Mouse (Mus musculus) megakaryocyte, adult 5-6 weeks (primary cell): ENCODE data around the gene Pi4kb. TPM values are rescaled to one million over a fixed set of nuclear protein-coding genes. Genes with fewer than 3 reads are reported as not detected.
"Not testable (repeated sequence)": the region's sequence is repeated elsewhere in the genome, so short reads cannot be mapped to it uniquely, and the experiment has no call there.

Experiments
- ATAC-seq: 2 replicates; pipeline ENCODE4 v1.8.0; 2016; ENCODE audit warnings: mild to moderate bottlenecking, inconsistent platforms; ENCODE audit not compliant: poor library complexity, severe bottlenecking
- total RNA-seq, 2 experiments: library from RNA; stranded (forward) in 1 of 2; stranded (reverse) in 1 of 2; fragments of 153-499, 151-499 nt in 1 of 2; fragments of 221-1000, 200-1000 nt in 1 of 2; gene quantifications; 2 replicates each; pipeline versions ENCODE4 v1.2.3 to v1.2.4; 2015 to 2017

The Pi4kb gene
- total RNA-seq, 2 experiments from 2014 or later, result 17.9 to 22.2 TPM

DNA sequence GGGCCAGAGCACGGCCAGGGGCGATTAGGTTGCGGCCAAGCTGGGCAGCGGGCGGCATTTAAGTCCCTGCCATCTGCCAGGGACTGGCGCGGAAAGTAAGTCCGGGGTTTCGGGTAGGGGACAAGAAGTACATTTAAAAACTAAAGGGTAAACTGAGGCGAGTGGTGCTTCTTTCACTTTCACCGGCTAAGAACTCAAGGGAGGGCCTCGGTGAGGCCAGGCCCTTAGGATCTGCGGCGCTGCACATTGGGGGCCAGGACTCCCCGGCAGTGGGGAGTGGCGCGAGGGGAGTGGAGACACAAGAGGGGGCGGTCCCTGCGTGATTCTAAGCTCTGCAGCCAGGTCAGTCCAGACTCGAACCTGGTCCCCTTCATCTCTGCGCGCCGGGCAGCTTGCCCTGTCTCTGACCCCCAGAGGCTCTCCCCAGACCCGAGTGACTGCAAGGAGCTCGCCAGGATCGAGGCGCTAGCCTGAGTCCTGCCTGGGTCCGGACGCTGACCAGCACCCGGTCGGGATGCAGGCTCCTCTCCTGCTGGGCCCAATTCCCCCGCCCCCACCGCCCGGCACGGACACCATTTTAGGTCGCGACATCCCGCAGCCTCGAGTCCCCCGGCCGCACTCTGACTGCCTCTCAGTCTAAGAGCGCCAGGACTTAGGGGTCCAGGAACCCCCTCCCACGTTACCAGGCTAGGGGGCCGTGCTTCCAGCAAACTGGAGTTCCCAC, 40.1 kb downstream of the Pi4kb start:
- ATAC-seq, result 0 out of 2 replicates have a peak, but pooled peaks have one; percentile 5

DNA sequence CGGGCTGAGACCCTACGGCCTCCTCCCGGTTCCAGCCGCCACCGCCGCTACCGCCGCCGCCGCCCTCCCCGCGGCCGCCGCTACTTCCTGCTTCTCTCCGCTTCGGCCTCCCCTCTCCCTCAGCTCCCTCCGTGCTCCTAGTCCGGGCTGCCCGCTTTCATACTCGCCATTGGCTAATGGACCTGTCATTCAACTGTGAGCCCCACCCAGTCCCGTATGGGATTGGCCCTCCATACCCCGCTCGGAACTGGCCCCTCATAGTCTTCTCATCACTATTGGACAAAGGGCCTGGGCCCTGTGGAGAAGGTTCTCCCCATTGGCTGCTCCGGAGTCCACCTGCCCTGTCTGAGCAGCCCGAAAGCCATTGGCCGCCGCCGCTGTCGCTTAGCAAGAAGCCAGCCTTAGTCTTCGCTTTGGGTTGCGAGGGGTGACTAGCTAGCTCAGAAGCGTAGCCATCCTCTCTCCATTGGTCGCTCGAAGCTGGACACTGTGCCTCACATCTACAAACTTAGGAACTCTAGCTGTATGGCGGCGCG, 40.9 kb downstream of the Pi4kb start, which contains the start of gene Zfp687:
Gene Zfp687 (minus strand): TSS at position 112 of the 536 bp plus-strand sequence.
- ATAC-seq, result peak; percentile 80

DNA sequence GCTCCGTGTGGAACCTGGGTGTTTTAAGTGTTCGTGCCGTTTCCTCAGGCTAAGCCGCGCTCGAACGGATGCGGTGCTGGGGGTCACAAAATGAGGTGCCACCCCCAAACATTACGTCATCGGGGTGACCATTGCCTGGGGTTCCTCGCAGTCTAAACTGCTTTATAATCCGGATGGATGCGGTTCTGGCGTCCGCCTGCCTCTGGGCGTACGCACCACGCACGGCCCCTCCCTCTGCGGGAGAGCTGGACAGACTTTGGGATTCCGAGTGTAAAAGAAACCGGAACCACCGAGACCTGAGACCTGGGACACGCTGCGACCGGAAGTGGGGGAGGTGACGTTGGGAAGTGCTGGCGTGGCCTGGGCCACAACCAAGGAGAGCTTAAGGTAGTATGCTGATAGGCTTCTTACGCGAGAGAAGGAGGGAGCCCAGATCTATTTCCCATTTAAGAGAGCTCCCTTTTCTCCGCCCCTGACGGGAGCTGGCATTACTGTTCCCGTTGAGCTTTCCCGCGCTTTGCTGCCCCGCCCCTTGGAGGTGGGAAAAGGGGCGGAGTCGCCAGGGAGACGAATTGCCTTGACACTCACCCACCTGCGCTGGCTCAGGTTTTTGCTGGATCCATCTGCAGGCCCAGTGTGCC, 41.5 kb downstream of the Pi4kb start:
- ATAC-seq, result peak; percentile 53

DNA sequence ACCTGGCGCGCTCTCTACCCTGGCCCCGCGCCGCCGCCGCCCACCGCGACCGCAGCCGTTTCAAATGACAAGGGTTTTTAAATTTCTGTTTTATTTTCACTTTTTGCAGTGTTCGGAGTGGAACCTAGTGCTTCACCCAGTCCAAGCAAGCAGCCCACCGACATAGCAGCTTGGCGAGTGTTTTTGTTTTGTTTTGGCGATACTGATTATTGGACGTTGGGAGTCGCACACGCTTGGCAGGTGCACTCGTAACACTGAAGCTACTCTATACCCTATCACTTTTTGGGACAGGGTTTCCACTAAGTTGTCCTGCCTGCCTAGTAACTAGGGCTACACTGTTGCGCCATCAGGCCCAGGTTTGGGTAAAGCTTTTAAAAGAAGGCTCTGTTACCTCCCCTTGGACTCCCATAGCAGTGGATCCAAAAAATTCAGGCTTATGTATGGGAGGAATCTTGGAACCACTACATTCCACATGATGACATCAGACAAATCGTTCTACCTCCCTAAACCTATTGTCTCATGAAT, 42.1 kb downstream of the Pi4kb start:
- ATAC-seq, result no peak

DNA sequence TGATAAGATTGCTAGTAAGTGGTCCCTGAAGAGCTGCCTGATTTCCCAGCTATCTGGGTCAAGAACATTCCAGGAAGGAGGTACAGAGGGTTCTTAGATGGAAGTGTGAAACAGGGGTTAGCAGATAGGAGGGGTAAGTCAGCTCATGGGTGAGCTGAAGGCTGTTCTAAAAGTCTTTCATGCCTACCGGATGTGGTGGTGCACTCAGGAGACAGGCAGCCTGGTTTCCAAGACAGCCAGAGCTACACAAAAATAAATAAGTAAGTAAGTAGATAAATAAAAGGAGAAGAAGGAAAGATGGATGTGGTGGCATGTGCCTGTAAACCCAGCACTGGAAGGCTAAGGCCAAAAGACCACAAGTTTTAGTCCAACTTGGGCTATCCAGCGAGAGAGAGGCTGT, 44.2 kb downstream of the Pi4kb start:
- ATAC-seq, result no peak

DNA sequence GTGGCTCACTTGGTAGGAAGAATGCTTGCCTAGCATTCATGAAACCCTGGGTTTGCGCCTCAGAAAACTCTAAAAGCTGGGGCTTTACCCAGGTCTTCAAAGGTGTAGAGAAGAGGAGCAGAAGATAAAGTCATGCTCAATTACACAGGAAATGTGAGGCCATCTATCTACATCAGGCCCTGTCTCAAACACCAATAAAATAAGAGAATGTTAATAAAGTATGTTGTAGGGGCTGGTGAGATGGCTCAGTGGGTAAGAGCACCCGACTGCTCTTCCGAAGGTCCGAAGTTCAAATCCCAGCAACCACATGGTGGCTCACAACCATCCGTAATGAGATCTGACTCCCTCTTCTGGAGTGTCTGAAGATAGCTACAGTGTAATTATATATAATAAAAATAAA, 46.4 kb downstream of the Pi4kb start:
- ATAC-seq, result not testable (repeated sequence)

DNA sequence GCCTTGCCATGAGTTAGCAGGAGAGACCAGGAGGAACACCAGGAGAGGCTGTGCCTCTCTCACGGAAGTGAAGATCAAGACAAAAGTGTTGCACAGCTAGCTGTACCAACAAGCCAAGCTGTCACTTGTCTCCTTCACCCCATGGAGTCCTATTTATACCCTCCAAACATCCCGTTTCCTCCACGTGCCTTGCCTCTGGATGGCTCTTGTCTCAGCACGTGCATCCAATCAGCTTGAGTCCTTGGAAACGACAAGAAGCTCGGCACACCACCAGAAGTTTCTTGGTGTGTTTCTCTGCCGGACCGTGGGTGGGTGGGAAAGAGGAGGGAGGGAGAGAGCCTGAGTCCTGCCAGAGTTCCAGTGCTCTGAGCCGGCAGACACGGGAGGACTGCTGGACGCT, 50.0 kb downstream of the Pi4kb start:
- no peak for ATAC-seq

DNA sequence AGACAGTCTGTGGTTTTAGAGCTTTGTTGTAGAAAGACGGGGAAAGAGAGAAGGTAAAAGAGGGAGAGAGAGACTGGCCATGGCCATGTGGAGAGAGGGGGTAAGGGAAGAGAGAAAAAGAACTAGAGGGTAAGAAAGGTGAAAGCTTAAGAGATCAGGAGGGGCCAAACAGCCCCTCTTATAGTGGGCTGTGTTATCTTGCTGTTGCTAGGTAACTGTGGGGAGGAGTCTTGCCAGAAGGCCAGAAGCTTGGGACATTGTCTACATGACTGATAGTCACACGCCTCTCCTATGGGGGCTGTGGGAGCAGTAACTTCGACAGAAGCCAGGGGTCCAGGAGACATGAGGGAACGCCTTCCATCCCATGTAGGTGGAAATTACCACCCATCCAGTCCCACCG, 50.7 kb downstream of the Pi4kb start:
- no peak for ATAC-seq

DNA sequence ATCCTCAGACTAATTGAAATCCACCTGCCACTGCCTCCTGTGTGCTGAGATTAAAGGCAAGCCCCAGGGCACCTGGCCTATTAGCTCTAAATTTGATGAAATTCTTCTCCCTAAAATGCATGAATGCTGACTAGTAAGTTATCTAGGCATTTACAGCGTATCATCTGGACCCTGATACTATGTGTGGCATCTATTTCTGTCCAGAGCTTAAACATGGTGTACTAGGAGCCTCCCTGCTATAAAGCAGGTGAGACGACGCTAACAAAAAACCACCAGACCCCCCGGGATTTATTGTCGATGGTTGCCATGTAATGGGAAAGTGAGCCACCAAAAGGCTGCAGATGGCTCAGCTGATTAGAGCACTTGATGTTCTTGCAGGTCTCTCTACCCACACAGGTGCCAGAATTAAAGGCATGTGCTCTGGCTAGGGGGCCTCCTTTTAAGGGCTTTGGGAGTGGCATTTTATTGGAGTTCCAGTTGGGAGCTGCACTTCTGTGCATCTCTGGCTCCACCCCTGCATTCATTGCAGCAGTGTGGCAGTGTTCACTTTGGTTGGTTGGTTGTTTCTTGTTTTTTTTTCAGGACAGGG, 52.6 kb downstream of the Pi4kb start:
- ATAC-seq, result no peak

DNA sequence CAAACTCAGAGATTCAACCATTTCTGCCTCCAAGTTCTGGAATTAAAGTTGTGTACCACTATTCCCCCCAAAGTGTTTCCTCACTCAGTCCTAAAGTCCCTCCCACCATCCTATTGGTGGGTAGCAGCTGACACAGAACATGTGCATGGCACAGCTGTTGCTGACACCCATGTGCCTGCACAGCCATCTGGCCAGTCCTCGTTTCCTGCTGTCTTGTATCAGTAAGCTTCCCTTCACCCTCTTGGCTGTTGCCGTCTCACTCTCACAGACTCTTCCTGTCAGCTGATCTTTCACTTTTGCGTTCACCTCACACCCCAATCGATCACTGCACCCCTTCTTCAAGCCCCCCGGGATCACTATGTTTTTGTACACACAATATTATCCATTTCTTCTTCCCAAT, 53.2 kb downstream of the Pi4kb start:
- ATAC-seq, result no peak

DNA sequence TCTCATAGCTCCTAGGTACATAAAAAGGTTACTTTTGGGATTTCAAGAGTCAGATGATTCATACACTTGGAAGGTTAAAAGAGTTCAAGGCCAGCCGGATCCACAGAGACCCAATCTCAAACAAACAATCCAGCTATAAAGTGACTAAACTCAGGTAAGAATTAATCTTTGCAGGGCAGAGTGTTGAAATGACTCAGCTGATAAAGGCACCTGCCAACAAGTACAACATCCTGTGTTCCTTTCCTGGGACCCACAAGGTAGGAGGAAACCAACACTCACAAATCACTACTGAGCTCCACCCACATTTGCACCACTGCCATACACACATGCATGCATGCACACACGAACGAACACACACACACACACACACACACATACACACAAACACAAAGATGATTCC, 54.1 kb downstream of the Pi4kb start:
- no peak for ATAC-seq

DNA sequence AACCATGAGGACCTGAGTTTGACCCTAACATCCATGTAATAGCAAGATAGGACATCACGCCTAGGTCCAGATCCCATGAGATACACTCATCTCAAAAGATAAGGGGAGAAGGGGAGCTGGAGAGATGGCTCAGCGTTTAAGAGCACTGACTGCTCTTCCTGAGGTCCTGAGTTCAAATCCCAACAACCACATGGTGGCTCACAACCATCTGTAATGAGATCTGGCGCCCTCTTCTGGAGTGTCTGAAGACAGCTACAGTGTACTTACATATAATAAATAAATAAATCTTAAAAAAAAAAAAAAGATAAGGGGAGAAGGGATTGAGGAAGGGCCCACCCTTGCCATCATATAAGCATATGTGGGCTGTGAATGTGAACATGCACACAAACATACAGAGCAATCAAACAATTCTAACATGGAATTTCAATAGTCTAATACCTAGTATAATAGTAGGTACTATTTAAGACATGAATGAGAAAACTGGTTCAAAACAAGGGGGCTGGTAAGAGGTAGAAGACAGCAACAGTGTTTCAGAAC, 54.8 kb downstream of the Pi4kb start:
- not testable (repeated sequence) for ATAC-seq

DNA sequence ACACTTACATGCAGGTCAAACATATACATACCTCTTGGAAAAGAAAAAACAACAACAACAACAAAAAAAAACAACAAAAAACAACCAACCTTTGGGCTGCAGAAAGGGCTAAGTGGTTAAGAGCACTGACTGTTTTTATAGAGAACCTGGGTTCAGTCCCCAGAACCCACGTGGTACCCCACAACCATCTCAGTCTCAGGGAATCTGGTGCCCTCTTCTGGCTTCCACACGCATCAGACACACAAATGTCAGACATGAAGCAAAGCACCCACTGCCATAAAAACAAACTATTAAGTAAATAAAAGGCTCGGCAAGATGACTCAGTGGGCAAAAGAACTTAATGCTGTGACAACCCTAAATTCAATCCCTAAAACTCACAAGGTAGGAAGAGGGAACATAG, 55.4 kb downstream of the Pi4kb start:
- ATAC-seq, result no peak

DNA sequence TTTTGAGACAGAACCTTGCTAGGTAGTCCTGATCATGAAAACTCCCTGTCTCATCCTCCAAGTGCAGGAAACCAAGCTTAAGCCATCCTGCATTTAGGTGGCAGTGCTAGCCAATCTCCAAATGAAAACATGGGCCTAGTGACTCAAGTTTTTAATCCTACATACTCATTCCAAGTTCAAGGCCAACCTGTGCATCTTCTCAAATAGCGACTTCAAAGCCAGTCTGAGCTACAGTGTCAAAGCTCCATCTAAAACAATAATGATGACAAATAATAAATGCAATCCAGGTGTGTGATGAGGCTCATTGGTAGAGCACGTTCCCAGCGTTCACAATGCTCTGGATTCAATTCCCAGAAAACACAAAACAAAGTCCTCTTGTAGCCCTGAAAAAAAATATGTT, 67.1 kb downstream of the Pi4kb start:
- ATAC-seq, result no peak

DNA sequence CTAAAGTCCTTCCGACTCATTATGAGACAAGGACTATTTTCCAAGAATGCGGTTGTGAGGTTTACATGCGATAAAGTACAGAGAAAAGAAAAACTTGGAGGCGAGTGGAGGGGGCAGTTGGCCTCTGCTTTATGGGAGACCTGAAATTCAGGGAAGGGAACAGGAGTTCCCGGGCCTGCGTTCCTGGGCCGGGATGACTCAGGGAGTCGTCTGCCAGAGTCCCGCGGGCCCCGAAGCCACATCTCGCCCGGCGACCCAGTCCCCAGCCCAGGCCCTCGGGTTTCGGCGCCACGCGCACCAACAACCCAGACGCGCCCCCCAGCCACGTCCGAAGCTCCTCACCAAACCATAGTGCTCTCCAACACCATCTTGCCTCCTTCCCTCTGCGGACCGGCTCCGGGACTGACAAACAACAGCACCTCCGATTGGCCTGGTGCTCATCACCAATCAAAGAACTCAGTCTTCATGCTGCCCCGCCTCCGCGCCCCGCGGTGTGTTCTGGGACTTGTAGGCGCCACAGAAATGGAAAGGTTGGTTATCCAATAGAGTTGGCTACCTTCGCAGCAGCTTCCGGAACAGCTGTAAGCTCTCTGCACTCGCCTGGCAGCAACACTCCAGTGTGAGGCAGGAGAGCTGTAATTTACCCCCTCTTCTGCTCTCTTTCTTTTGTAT, 67.8 kb downstream of the Pi4kb start, which contains the start of gene Psmd4:
Gene Psmd4 (minus strand): TSS at position 449 of the 672 bp plus-strand sequence.
- peak; percentile 98 for ATAC-seq

DNA sequence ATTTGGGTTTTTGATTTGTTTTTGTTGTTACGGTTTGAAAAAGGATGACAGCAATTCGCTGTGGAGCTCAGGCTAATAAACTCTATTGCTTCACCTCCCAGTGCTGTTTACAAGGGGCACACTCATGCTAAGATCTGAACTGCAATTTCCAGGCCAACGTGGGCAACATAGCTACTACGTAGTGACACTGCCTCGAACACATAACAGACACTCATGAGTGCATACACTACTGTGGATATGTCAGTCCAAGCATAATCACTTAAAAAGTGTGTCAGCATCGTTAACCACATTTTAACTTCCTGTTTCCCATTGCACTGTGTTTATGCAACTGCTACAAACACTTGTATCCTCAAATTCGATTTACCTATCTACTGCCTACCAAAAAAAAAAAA, 68.3 kb downstream of the Pi4kb start:
- ATAC-seq, result peak; percentile 82

DNA sequence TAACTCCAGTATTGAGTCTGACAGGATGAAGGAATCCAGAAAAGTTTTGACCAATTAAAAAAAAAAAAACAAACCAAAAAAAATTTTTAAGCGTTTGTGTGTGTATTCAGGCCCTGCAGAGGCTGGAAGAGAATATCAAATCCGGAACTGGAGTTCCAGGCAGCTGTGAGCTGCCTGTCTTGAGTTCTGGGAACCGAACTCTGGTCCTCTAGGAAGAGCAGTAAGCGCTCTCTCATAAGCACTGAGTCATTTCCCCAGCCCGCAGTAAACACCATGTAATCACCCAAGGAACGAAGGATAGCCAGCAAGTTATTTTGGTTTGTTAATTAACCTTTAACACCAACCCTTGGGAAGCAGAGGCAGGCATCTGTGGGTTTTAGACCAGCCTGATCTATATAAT, 68.7 kb downstream of the Pi4kb start:
- ATAC-seq, result no peak

DNA sequence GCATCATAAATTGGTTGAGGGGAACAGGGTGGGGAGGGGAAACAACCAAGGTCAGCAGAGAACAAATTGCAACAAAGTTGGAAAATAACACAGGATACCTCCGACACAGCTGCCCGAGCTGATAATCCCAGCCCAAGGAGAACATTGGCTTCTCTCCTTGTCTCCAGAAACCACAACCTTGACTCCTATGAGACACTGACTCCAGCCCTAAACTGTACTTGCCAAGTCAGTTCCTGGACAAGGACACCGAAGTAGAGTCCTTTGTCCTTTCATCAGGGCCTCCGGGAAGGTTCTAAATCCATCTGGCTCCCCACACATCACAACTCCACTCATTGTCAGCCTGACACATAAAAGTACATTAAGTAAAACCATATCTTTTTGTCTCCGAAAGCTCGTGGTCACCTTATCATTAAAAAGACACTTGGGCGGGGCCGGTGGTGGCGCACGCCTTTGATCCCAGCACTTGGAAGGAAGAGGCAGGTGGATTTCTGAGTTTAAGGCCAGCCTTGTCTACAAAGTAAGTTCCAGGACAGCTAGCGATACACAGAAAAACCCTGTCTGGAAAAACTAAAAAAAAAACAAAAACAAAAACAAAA, 72.0 kb downstream of the Pi4kb start:
- ATAC-seq, result no peak

DNA sequence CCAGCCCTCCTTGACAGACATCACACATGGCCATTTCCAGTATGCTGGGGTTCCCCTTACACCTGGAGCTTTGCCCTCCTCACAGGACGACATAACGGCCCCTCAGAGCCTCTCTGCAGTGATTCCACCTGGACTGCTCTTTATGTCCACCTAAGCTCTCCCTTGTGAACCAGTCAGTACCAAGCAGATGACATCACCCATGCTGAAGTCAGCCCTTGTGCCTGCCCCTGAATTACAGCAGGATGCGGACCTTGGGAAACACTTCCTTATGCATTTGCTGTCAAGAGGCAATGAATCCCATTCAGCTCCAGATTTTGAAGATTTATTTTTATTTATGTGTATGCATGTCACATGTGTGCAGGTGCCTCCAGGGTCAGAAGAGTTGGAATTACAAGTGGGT, 73.4 kb downstream of the Pi4kb start:
- no peak for ATAC-seq

DNA sequence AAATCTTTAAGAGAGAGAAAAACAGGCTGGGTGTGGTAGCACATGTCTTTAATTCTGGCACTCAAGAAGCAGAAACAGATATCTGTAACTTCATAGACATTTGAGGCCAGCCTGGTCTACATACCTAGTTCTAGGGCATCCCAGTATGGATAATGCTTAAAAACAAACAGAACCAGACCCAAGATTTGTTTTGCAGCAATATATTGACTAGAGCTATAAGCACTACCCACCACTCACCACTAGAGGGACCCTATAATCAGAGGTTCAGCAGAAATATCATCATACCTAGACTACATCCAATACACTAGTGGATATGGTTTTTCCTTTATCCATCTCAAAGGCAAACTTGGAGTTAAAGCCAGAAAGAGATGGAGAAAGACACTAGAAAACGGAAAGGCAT, 78.4 kb downstream of the Pi4kb start:
- peak; percentile 80 for ATAC-seq
